In genomic region chr6:122339047-122339647, GRCm38 (mm10) we compare ENCODE assay signal across 8 mouse cellular contexts. TPM values are rescaled to one million over a fixed set of nuclear protein-coding genes. Genes with fewer than 3 reads are reported as not detected.
DNase-seq lines count a peak whose midpoint lies in the region; ATAC-seq and TF ChIP-seq lines count a peak whose summit lies in the region.

No protein-coding gene starts in this region.

- peak overlapping the region; percentile 96 for H3K27ac ChIP-seq in hindbrain, embryonic 14.5 days

- CTCF ChIA-PET in Patski (lab: Charles Lee): no interaction called here

- peak overlapping the region; percentile 67 for H3K4me2 ChIP-seq in hindbrain, embryonic 14.5 days (replicated peaks)

- peak overlapping the region; percentile 82 for H3K9ac ChIP-seq in hindbrain, embryonic 14.5 days

- H3K27me3 ChIP-seq in Patski: no peaks in the 10 kb centered on the region
- H3K27me3 ChIP-seq in hindbrain, embryonic 14.5 days (ENCODE audit: control insufficient read depth, insufficient read depth, low read length): no peaks in the 10 kb centered on the region

- peak overlapping the region; percentile 79 for H3K4me3 ChIP-seq in hindbrain, embryonic 14.5 days (replicated peaks; ENCODE audit: low read length)

- under 1% methylated on average over 31 of the region's 51 CpGs for WGBS in hindbrain, embryonic 14.5 days

- ATAC-seq in Patski: peak; percentile 84
- ATAC-seq in hindbrain, embryonic 14.5 days (ENCODE audit: low FRiP score): peak; percentile 78

- H3K36me3 ChIP-seq in hindbrain, embryonic 14.5 days (replicated peaks; ENCODE audit: control insufficient read depth, insufficient read depth): peaks cover 24% of the 10 kb centered on the region

- TF ChIP-seq CTCF in Patski (IDR thresholded peaks at IDR 0.05): no peak

- H3K4me1 ChIP-seq in hindbrain, embryonic 14.5 days (replicated peaks; ENCODE audit: control insufficient read depth, insufficient read depth, low read length): peaks cover 26% of the 10 kb centered on the region

- no peak for DNase-seq in Patski (ENCODE audit: low read depth, low spot score)
- peak; percentile 75 for DNase-seq in cerebellum, adult 9-11 months
- DNase-seq in frontal cortex, adult 2 months (ENCODE audit: extremely low spot score in 1 of 2, low spot score in 1 of 2): peak; percentile 17 to 66
- DNase-seq in hindbrain, embryonic 14.5 days (ENCODE audit: low spot score): peak; percentile 62
- DNase-seq in layer of hippocampus, postnatal 36 days: peak; percentile 74 to 79
- DNase-seq in lung, postnatal 25 days (ENCODE audit: low spot score): peak; percentile 56
- DNase-seq in retina, embryonic 14.5 days (ENCODE audit: low spot score): peak; percentile 68
- DNase-seq in thymus, postnatal 25 days: peak; percentile 73

- no peaks in the 10 kb centered on the region for H3K9me3 ChIP-seq in hindbrain, embryonic 14.5 days (ENCODE audit: control insufficient read depth, low read length)

- in situ Hi-C loops in Patski (cut with MboI; ENCODE audit: low pct_unique_long_range_greater_than_20kb): no loop called here

- POLR2A ChIA-PET in Patski (lab: Charles Lee): no interaction called here

RNA-seq across cellular contexts. Expression of gene Phc1, which starts 1.2 kb away (rescaled TPM):
- 41.7 TPM for polyA plus RNA-seq in Patski (2021)
- 60.0 and 65.4 TPM in 2 replicates for polyA plus RNA-seq in frontal cortex, adult 2 months (2012; rRNA removed)
- 37.0 and 39.0 TPM in 2 replicates for polyA plus RNA-seq in hindbrain, embryonic 14.5 days (2014; fragmentation: Nextera tagmentation; extraction: Ambion mirVana)
- total RNA-seq in layer of hippocampus, postnatal 36 days (2021): 10 to 100 TPM; 63.2 to 63.8 TPM

RNA-seq across cellular contexts. Expression of gene M6pr, which starts 30.6 kb away (rescaled TPM):
- polyA plus RNA-seq in Patski (2021): 187 TPM
- polyA plus RNA-seq in frontal cortex, adult 2 months (2012; rRNA removed): 71.2 and 75.4 TPM in 2 replicates
- 51.4 and 53.7 TPM in 2 replicates for polyA plus RNA-seq in hindbrain, embryonic 14.5 days (2014; fragmentation: Nextera tagmentation; extraction: Ambion mirVana)
- total RNA-seq in layer of hippocampus, postnatal 36 days (2021): 10 to 100 TPM; 72.5 to 75.3 TPM

RNA-seq across cellular contexts. Expression of gene Klrg1, which starts 56.5 kb away (rescaled TPM):
- not detected for polyA plus RNA-seq in Patski (2021)
- 0.11 and 0.32 TPM in 2 replicates for polyA plus RNA-seq in frontal cortex, adult 2 months (2012; rRNA removed)
- 0.53 and 0.82 TPM in 2 replicates for polyA plus RNA-seq in hindbrain, embryonic 14.5 days (2014; fragmentation: Nextera tagmentation; extraction: Ambion mirVana)
- under 1 TPM; 0.35 to 0.40 TPM for total RNA-seq in layer of hippocampus, postnatal 36 days (2021)
